ENCODE assay signal across 24 mouse cellular contexts in genomic region chr7:143401429-143402016, GRCm38 (mm10). TPM values are rescaled to one million over a fixed set of nuclear protein-coding genes. Genes with fewer than 3 reads are reported as not detected.
A peak's percentile ranks its signal among the peaks of the same experiment; 100 is the strongest.
DNase-seq lines count a peak whose midpoint lies in the region; ATAC-seq and TF ChIP-seq lines count a peak whose summit lies in the region.
"Had no signal": no experiment of that assay in that cellular context is flagged by ENCODE, and none has a peak within 500 bp of the region (broad histone marks: within the 10 kb centered on the region; RNA-seq: fewer than 3 reads in every experiment).

No protein-coding gene starts in this region.

- H3K27ac ChIP-seq in heart, embryonic 12.5 days (ENCODE audit: poor library complexity, severe bottlenecking), result no peak overlapping the region
- no peak overlapping the region for H3K27ac ChIP-seq in lung, postnatal 0 days (ENCODE audit: low read length)
- peak overlapping the region; percentile 62; the same call in 1 of the 2 replicates for H3K27ac ChIP-seq in limb, embryonic 12.5 days
- H3K27ac ChIP-seq in liver, postnatal 0 days (ENCODE audit: low read depth), result no peak overlapping the region
- H3K27ac ChIP-seq: embryonic facial prominence, embryonic 12.5 days; gastrocnemius, adult 2 months; heart, adult 2 months; liver, embryonic 15.5 days; macrophage; midbrain, embryonic 15.5 days had no signal

- peaks cover 14% of the 10 kb centered on the region for H3K4me1 ChIP-seq in heart, embryonic 12.5 days (replicated peaks)
- H3K4me1 ChIP-seq in lung, postnatal 0 days (ENCODE audit: insufficient read depth, low read depth, low read length), result no peaks in the 10 kb centered on the region
- H3K4me1 ChIP-seq in lung, adult 2 months (ENCODE audit: control insufficient read depth, insufficient read depth, low read length), result no peaks in the 10 kb centered on the region
- H3K4me1 ChIP-seq in limb, embryonic 12.5 days (replicated peaks), result peaks cover 27% of the 10 kb centered on the region
- H3K4me1 ChIP-seq in liver, postnatal 0 days (ENCODE audit: insufficient read depth), result peaks cover 17% of the 10 kb centered on the region
- H3K4me1 ChIP-seq: embryonic facial prominence, embryonic 12.5 days had no signal

- H3K27me3 ChIP-seq in heart, embryonic 12.5 days (replicated peaks), result no peaks in the 10 kb centered on the region
- H3K27me3 ChIP-seq in lung, postnatal 0 days (replicated peaks; ENCODE audit: insufficient read depth, low read length), result no peaks in the 10 kb centered on the region
- no peaks in the 10 kb centered on the region for H3K27me3 ChIP-seq in limb, embryonic 12.5 days
- H3K27me3 ChIP-seq in liver, postnatal 0 days (ENCODE audit: insufficient read depth, low read length), result no peaks in the 10 kb centered on the region
- H3K27me3 ChIP-seq: embryonic facial prominence, embryonic 12.5 days; liver, embryonic 15.5 days; midbrain, embryonic 15.5 days had no signal

- H3K9me3 ChIP-seq in heart, embryonic 12.5 days (replicated peaks), result no peaks in the 10 kb centered on the region
- no peaks in the 10 kb centered on the region for H3K9me3 ChIP-seq in lung, postnatal 0 days (ENCODE audit: low read length)
- no peaks in the 10 kb centered on the region for H3K9me3 ChIP-seq in limb, embryonic 12.5 days
- H3K9me3 ChIP-seq in liver, postnatal 0 days (ENCODE audit: low read length), result no peaks in the 10 kb centered on the region
- H3K9me3 ChIP-seq: hindbrain, embryonic 10.5 days; liver, embryonic 15.5 days; midbrain, embryonic 15.5 days had no signal

- 72% methylated on average over 5 of the region's 5 CpGs for WGBS in heart, embryonic 12.5 days
- WGBS in lung, postnatal 0 days, result 51% methylated on average over 5 of the region's 5 CpGs
- WGBS in lung, adult 2 months, result 74% methylated on average over 5 of the region's 5 CpGs
- WGBS in limb, embryonic 12.5 days, result 52% methylated on average over 5 of the region's 5 CpGs
- 57% methylated on average over 5 of the region's 5 CpGs for WGBS in liver, postnatal 0 days (ENCODE audit: insufficient replicate concordance)

- H3K4me3 ChIP-seq in heart, embryonic 12.5 days, result no peak overlapping the region
- H3K4me3 ChIP-seq in lung, postnatal 0 days (ENCODE audit: low read depth, low read length), result no peak overlapping the region
- H3K4me3 ChIP-seq in lung, adult 2 months (replicated peaks; ENCODE audit: extremely low read depth, low read depth, low read length), result no peak overlapping the region
- H3K4me3 ChIP-seq in limb, embryonic 12.5 days (replicated peaks), result no peak overlapping the region
- H3K4me3 ChIP-seq in liver, postnatal 0 days (ENCODE audit: low read depth, low read length), result no peak overlapping the region
- H3K4me3 ChIP-seq: embryonic facial prominence, embryonic 12.5 days; gastrocnemius, adult 2 months; heart, adult 2 months; hindbrain, embryonic 10.5 days; liver, embryonic 15.5 days; midbrain, embryonic 15.5 days had no signal

- TF ChIP-seq CTCF in lung, postnatal 0 days (IDR thresholded peaks at IDR 0.05), result no peak
- TF ChIP-seq CTCF in lung, adult 2 months (IDR thresholded peaks at IDR 0.05; ENCODE audit: insufficient read depth, low read length), result no peak
- no peak for TF ChIP-seq CTCF in liver, postnatal 0 days (IDR thresholded peaks at IDR 0.05; ENCODE audit: low read depth)

- ATAC-seq in heart, embryonic 12.5 days (ENCODE audit: insufficient number of reproducible peaks, low FRiP score), result peak; percentile 36; the same call in 1 of the 2 replicates
- peak; percentile 11; the same call in 1 of the 2 replicates for ATAC-seq in lung, postnatal 0 days
- ATAC-seq in limb, embryonic 12.5 days (ENCODE audit: insufficient number of reproducible peaks, insufficient read depth, low FRiP score, low TSS enrichment, low read depth), result peak; percentile 81
- ATAC-seq in liver, postnatal 0 days, result peak; percentile 17; the same call in 1 of the 2 replicates
- no peak for ATAC-seq in cerebellum, adult (ENCODE audit: insufficient number of reproducible peaks, low FRiP score, low TSS enrichment)
- ATAC-seq in CD4-positive, CD25-positive, alpha-beta regulatory T cell, adult 4 months, result no peak
- ATAC-seq: midbrain, embryonic 15.5 days had no signal

- H3K9ac ChIP-seq in heart, embryonic 12.5 days, result no peak overlapping the region
- H3K9ac ChIP-seq in lung, postnatal 0 days (replicated peaks; ENCODE audit: low read depth), result no peak overlapping the region
- no peak overlapping the region for H3K9ac ChIP-seq in limb, embryonic 12.5 days (replicated peaks)
- no peak overlapping the region for H3K9ac ChIP-seq in liver, postnatal 0 days (replicated peaks)
- H3K9ac ChIP-seq: embryonic facial prominence, embryonic 12.5 days; liver, embryonic 15.5 days; midbrain, embryonic 15.5 days had no signal

- no peak for TF ChIP-seq EP300 in lung, postnatal 0 days (IDR thresholded peaks at IDR 0.05)
- TF ChIP-seq EP300 in liver, postnatal 0 days (IDR thresholded peaks at IDR 0.05; ENCODE audit: low read depth), result no peak

- intact Hi-C loops in heart, postnatal 36 days (cut with DNase I), result no loop called here

- no peak for DNase-seq in heart, postnatal 36 days
- DNase-seq in lung, postnatal 0 days (ENCODE audit: low spot score), result peak; percentile 16
- no peak for DNase-seq in lung, adult 2 months
- no peak for DNase-seq in liver, postnatal 0 days
- DNase-seq: adrenal gland, postnatal 36 days; B cell, adult 2 months; cerebellum, adult 8-10 months; gastrocnemius, adult 2 months; heart, adult 2 months; kidney, adult 9 months; kidney, postnatal 36 days; right cerebral cortex, postnatal 14 days; spleen, adult 18-20 months; thymus, adult 18-20 months; thymus, postnatal 4 days had no signal

- no peaks in the 10 kb centered on the region for H3K36me3 ChIP-seq in heart, embryonic 12.5 days
- no peaks in the 10 kb centered on the region for H3K36me3 ChIP-seq in lung, postnatal 0 days (ENCODE audit: insufficient read depth, low read length)
- no peaks in the 10 kb centered on the region for H3K36me3 ChIP-seq in limb, embryonic 12.5 days
- no peaks in the 10 kb centered on the region for H3K36me3 ChIP-seq in liver, postnatal 0 days (replicated peaks; ENCODE audit: insufficient read depth, low read length)
- H3K36me3 ChIP-seq: embryonic facial prominence, embryonic 12.5 days; hindbrain, embryonic 10.5 days; liver, embryonic 15.5 days; midbrain, embryonic 15.5 days had no signal

- no peak overlapping the region for H3K4me2 ChIP-seq in heart, embryonic 12.5 days
- no peak overlapping the region for H3K4me2 ChIP-seq in lung, postnatal 0 days (replicated peaks; ENCODE audit: low read depth, low read length)
- no peak overlapping the region for H3K4me2 ChIP-seq in limb, embryonic 12.5 days
- H3K4me2 ChIP-seq in liver, postnatal 0 days (ENCODE audit: low read depth, low read length), result no peak overlapping the region
- H3K4me2 ChIP-seq: embryonic facial prominence, embryonic 12.5 days; liver, embryonic 15.5 days; midbrain, embryonic 15.5 days had no signal

- TF ChIP-seq POLR2A in lung, adult 2 months (IDR thresholded peaks at IDR 0.05; ENCODE audit: borderline replicate concordance, extremely low read depth, low read depth, low read length), result no peak

RNA-seq across cellular contexts. Expression of gene Cdkn1c, which starts 59.3 kb away (rescaled TPM):
- polyA plus RNA-seq in heart, embryonic 12.5 days (2016; fragmentation: Nextera tagmentation; extraction: Ambion mirVana), result 1,218 and 1,354 TPM in 2 replicates
- total RNA-seq in heart, postnatal 36 days (2021), result 10 to 100 TPM; 30.8 to 44.2 TPM
- 207 and 220 TPM in 2 replicates for polyA plus RNA-seq in lung, postnatal 0 days (2015; fragmentation: Nextera tagmentation; extraction: Ambion mirVana)
- polyA plus RNA-seq in lung, adult 2 months (2012; rRNA removed), result 31.6 and 34.5 TPM in 2 replicates
- 1,371 and 1,459 TPM in 2 replicates for polyA plus RNA-seq in limb, embryonic 12.5 days (2016; fragmentation: Nextera tagmentation; extraction: Ambion mirVana)
- polyA plus RNA-seq in liver, postnatal 0 days (2015; fragmentation: Nextera tagmentation; extraction: Ambion mirVana), result 36.4 and 52.4 TPM in 2 replicates
- 1 to 10 TPM in 1 of 2 experiments, under 1 TPM in 1; 0.87 to 1.3 TPM for polyA plus RNA-seq in CD4-positive, CD25-positive, alpha-beta regulatory T cell, adult 4 months (2017; shearing (Covaris generic))

Comparison
In these comparisons a context has a peak if more than half of its experiments do, and no peak if none do; other contexts are left out.
1. ATAC-seq: peak in heart, embryonic 12.5 days (single experiment), lung, postnatal 0 days (single experiment), limb, embryonic 12.5 days (single experiment) and liver, postnatal 0 days (single experiment); none in cerebellum, adult (single experiment) and CD4-positive, CD25-positive, alpha-beta regulatory T cell, adult 4 months (single experiment).
2. RNA of gene Cdkn1c, which starts 59.3 kb away (polyA plus RNA-seq): 1,371 to 1,459 TPM in limb, embryonic 12.5 days, 1,218 to 1,354 TPM in heart, embryonic 12.5 days, 207 to 220 TPM in lung, postnatal 0 days, 36.4 to 52.4 TPM in liver, postnatal 0 days and 31.6 to 34.5 TPM in lung, adult 2 months; 0.87 to 1.3 TPM in CD4-positive, CD25-positive, alpha-beta regulatory T cell, adult 4 months; every median in the first group is over 10 times any median in the second.